Mouse (Mus musculus): Measurements from ENCODE around the gene Brpf3.

GRCm38 (mm10) chr17:28871831-28872230 lies 70.9 kb downstream of the Brpf3 start:
- TF ChIP-seq CTCF (IDR thresholded peaks at IDR 0.05): no peak
- no peak for TF ChIP-seq EP300 (IDR thresholded peaks at IDR 0.05)
